Mouse (Mus musculus) bone marrow, adult 2 months (tissue): ENCODE results near the gene Lrrc45.

Source experiments
- CTCF ChIP-seq: fragments of 200-500 bp; IDR thresholded peaks from 2 replicates; pipeline ENCODE4 v1.5.1; 2011; ENCODE audit warnings: low read length, control low read depth; ENCODE audit not compliant: control insufficient read depth, insufficient read depth
- POLR2A ChIP-seq: fragments of 200-500 bp; IDR thresholded peaks from 2 replicates; pipeline ENCODE4 v1.6.1; 2011; ENCODE audit warnings: low read depth, mild to moderate bottlenecking, control low read depth, low read length, borderline replicate concordance; ENCODE audit not compliant: control insufficient read depth

DNA sequence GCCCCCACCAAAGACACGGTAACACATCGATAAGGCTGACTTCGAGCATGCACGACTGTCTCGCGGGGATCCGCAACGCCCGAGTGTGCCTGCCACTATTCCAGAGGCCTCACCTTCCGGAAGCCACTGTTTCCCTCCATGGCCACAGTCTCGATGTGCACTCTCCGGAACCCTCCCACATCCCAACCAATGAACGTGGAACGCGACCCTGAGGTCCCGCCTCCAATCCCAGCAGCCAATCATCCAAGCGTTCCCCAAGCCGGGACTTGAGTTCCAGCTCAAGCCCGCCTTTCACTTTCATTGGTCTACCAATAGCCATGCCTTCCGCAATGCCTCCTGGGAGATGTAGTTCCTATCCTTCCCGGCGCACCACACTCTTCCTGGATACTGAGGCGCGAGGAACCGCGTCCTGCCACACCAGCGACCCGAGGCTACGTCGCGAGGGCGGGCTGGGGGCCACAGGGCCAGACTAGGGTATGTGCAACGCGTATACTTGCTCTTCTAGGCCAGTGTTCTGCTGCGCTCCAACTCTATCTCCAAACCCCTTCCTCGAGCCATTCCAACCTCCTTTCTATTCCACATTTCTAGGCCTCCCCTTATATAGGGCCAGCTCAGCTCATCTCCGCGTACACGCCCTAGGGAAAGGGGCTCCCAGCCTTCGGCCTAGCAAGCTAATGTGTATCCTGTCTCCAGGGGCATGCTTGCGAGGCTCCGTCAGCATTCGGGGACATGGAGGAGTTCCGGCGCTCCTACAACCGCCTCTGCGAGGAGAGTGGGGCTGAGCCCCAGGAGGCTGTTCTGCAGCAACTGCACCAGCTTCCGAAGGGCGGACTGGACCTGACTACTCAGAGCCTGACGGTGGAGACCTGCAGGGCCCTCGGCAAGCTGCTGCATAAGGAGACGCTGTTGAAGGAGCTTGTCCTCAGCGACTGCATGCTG lies at the start of gene Lrrc45, which contains the start of gene Cenpx:
- no peak for TF ChIP-seq CTCF
- TF ChIP-seq POLR2A: peak; percentile 69; the same call in 1 of the 2 replicates
